Mouse (Mus musculus) midbrain, postnatal 0 days (tissue): ENCODE measurements around the gene Evc. TPM values are rescaled to one million over a fixed set of nuclear protein-coding genes. Genes with fewer than 3 reads are reported as not detected.
A peak's percentile ranks its signal among the peaks of the same experiment; 100 is the strongest.

Experiments
- ATAC-seq: fragments of 200-750 bp; cut with Nextera tagmentation; 2 replicates; pipeline ENCODE4 v1.8.0; 2017; ENCODE audit warnings: moderate number of reproducible peaks, mild to moderate bottlenecking, moderate TSS enrichment, moderate library complexity; ENCODE audit not compliant: low FRiP score
- DNase-seq: peaks from one replicate; pipeline ENCODE4 v3.0.0-alpha.2; 2015; ENCODE audit warnings: low spot score
- H3K27ac ChIP-seq: fragments of 300-500 bp; sonication (generic); 2 replicates; pipeline ENCODE4 v1.5.1; 2014; ENCODE audit warnings: low read depth, mild to moderate bottlenecking, low read length, mixed read lengths
- H3K27me3 ChIP-seq: fragments of 300-500 bp; sonication (generic); 2 replicates; pipeline ENCODE4 v1.6.1; 2014; ENCODE audit warnings: low read length, control low read depth, mixed read lengths; ENCODE audit not compliant: insufficient read depth
- H3K36me3 ChIP-seq: fragments of 300-500 bp; sonication (generic); 2 replicates; pipeline ENCODE4 v1.6.1; 2014; ENCODE audit warnings: low read length, control low read depth, mixed read lengths; ENCODE audit not compliant: insufficient read depth
- H3K4me1 ChIP-seq: fragments of 300-500 bp; sonication (generic); 2 replicates; pipeline ENCODE4 v1.6.1; 2014; ENCODE audit warnings: mild to moderate bottlenecking, control low read depth, antibody characterized with exemption, low read length, mixed read lengths; ENCODE audit not compliant: insufficient read depth
- H3K4me2 ChIP-seq: fragments of 300-500 bp; sonication (generic); 2 replicates; pipeline ENCODE4 v1.6.1; 2014; ENCODE audit warnings: low read depth, mild to moderate bottlenecking, low read length, mixed read lengths; ENCODE audit not compliant: poor library complexity, severe bottlenecking
- H3K4me3 ChIP-seq: fragments of 300-500 bp; sonication (generic); 2 replicates; pipeline ENCODE4 v1.5.1; 2014; ENCODE audit warnings: low read depth, mild to moderate bottlenecking, low read length, moderate library complexity
- H3K9ac ChIP-seq: fragments of 300-500 bp; sonication (generic); replicated peaks from 2 replicates; pipeline ENCODE4 v1.6.1; 2014; ENCODE audit warnings: mild to moderate bottlenecking, low read length, moderate library complexity, mixed read lengths; ENCODE audit not compliant: poor library complexity, severe bottlenecking
- H3K9me3 ChIP-seq: fragments of 300-500 bp; sonication (generic); 2 replicates; pipeline ENCODE4 v1.6.1; 2016; ENCODE audit warnings: low read length, control low read depth
- CTCF ChIP-seq: IDR thresholded peaks from 2 replicates; pipeline ENCODE4 v1.5.1; 2016; ENCODE audit warnings: antibody characterized with exemption, mild to moderate bottlenecking
- WGBS: fragments of 180-500 bp; shearing (Covaris S2); extraction: QIAGEN DNeasy Blood & Tissue Kit; methylation state at CpG from one replicate; pipeline ENCODE4 v1.1.7; 2014; 5-methylcytosine and 5-hydroxymethylcytosine counted together
- polyA plus RNA-seq: library from polyadenylated mRNA; unstranded; fragments of >200 nt; fragmentation: Nextera tagmentation; extraction: Ambion mirVana; gene quantifications from 2 replicates; pipeline ENCODE4 v1.2.1, GENCODE M21; 2015
- total RNA-seq: library from RNA; depleted of rRNA; stranded (reverse); fragments of >200 nt; gene quantifications from 2 replicates; pipeline ENCODE4 v1.2.3, GENCODE M21; 2014

Evc gene
- total and polyA plus RNA-seq, 2 experiments from 2014 or later = 2.8 to 8.3 TPM

DNA sequence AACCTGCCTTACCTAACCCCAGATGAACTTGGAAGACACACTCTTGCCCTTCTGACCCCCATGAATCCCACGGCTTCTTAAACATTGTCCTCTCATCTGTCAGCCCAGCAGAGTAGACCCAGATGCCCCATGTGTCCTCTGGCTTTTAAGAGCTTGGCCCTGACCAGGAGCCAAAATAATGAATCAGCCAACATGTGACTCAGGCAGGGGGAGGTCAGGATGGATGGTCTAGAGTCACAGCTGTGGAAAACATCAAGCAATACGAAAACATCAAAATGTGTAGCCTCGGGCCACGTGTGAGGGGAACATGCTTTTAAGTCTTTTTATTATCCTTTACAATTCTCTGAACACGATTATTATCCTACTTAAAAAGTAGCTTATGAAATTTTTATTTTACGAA lies 72.9 kb downstream of the Evc start:
- Histone ChIP-seq H3K4me1 (no peaks in the 10 kb centered on the region), H3K27me3 (no peaks in the 10 kb centered on the region), H3K4me3 (no peak overlapping the region), H3K27ac (no peak overlapping the region), H3K4me2 (no peak overlapping the region), H3K9me3 (no peaks in the 10 kb centered on the region), H3K9ac (no peak overlapping the region), H3K36me3 (peaks cover 32% of the 10 kb centered on the region)
- TF ChIP-seq CTCF = no peak
- WGBS = 60% methylated on average over 6 of the region's 6 CpGs
- ATAC-seq (no peak), DNase-seq (no peak)

DNA sequence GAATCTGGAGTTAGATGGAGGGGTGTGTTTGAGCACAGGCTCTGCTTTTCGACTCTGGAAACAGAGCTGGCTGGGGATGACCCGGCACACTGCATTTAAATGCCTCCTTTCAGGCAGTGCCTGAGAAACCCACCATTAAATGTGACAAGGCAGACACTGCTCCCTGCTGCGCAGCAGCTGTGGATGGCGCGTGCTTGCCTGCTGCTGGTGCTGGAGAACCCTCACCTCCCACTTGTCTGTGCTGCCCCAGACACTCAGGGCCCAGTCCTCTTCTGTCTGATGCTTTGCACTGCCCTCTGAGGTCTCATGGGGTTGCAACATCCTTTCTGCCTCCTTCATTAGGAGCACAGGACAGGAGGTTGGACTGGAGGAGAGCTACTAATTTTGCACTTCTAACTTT lies 75.0 kb downstream of the Evc start:
- peaks cover 15% of the 10 kb centered on the region for H3K36me3 ChIP-seq
- no peak for TF ChIP-seq CTCF
- H3K4me2 ChIP-seq = no peak overlapping the region
- H3K9ac ChIP-seq = no peak overlapping the region
- H3K4me1 ChIP-seq = no peaks in the 10 kb centered on the region
- H3K4me3 ChIP-seq = no peak overlapping the region
- no peaks in the 10 kb centered on the region for H3K27me3 ChIP-seq
- no peak overlapping the region for H3K27ac ChIP-seq
- DNase-seq (peak; percentile 46), ATAC-seq (peak; percentile 39; the same call in 1 of the 2 replicates)
- H3K9me3 ChIP-seq = no peaks in the 10 kb centered on the region
- WGBS = 35% methylated on average over 5 of the region's 5 CpGs

DNA sequence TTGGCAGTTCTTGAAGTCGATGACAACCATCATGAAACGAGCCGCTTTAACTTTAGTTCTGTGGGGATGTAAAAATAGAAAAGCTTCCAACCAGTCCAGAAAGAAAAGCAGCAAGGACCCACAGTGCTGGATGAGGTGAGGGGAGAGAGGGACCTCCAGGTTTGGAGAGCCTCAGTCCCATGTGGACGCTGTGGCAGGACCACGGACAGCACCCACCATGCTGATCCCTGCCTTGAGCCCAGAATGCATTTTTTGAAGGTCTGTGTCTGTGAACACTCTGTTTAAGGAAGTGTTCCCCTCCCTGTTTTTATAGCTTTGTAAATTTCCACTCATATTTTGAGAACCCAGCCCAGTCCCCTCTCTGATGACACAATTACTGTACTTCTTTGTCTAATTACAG lies 79.5 kb downstream of the Evc start:
- no peak overlapping the region for H3K27ac ChIP-seq

DNA sequence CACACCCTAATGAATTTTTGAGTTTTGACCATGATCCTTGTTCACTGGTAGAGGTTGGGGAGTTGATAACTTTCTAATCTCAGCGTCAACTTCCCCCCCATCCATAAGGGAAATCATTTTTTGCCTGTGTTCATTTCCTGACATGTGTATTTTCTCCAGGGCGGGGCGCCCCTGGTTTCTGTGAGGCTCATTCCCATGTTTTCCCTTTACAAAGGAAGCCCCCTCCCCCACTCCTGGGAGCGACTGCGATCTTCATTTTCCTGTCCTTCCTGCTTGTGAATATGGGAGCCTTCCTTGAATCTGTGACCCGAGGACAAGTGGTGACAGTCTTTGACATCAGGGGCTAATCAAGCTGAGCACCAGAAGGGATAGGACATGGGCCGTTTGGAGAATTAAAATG lies 79.9 kb downstream of the Evc start:
- ATAC-seq = no peak
- 70% methylated on average over 7 of the region's 7 CpGs for WGBS
- peaks cover 11% of the 10 kb centered on the region for H3K4me1 ChIP-seq
- H3K9me3 ChIP-seq = no peaks in the 10 kb centered on the region
- H3K9ac ChIP-seq = no peak overlapping the region
- DNase-seq = no peak
- H3K4me3 ChIP-seq = no peak overlapping the region
- H3K27me3 ChIP-seq = no peaks in the 10 kb centered on the region
- H3K4me2 ChIP-seq = no peak overlapping the region
- peaks cover 7% of the 10 kb centered on the region; the same call in 1 of the 2 replicates for H3K36me3 ChIP-seq
- TF ChIP-seq CTCF = no peak
- no peak overlapping the region for H3K27ac ChIP-seq

More for the DNA sequence above, 79.5 kb downstream of the Evc start:
- Histone ChIP-seq H3K27me3 (no peaks in the 10 kb centered on the region), H3K4me2 (no peak overlapping the region), H3K36me3 (peaks cover 6% of the 10 kb centered on the region; the same call in 1 of the 2 replicates), H3K9ac (no peak overlapping the region), H3K4me1 (peaks cover 10% of the 10 kb centered on the region), H3K4me3 (no peak overlapping the region), H3K9me3 (no peaks in the 10 kb centered on the region)
- 51% methylated on average over 5 of the region's 5 CpGs for WGBS
- DNase-seq (no peak), ATAC-seq (no peak)
- no peak for TF ChIP-seq CTCF

GRCm38 (mm10) chr5:37254523-37254922 lies 82.2 kb downstream of the Evc start:
- ATAC-seq (no peak), DNase-seq (peak; percentile 40)

GRCm38 (mm10) chr5:37252101-37252804 lies 84.4 kb downstream of the Evc start:
- H3K27me3 ChIP-seq = no peaks in the 10 kb centered on the region
- DNase-seq (no peak), ATAC-seq (no peak)
- no peak for TF ChIP-seq CTCF
- H3K9ac ChIP-seq = no peak overlapping the region
- H3K27ac ChIP-seq = no peak overlapping the region
- no peak overlapping the region for H3K4me2 ChIP-seq
- no peaks in the 10 kb centered on the region for H3K9me3 ChIP-seq
- peaks cover 30% of the 10 kb centered on the region for H3K4me1 ChIP-seq
- peaks cover 7% of the 10 kb centered on the region; the same call in 1 of the 2 replicates for H3K36me3 ChIP-seq
- WGBS = 80% methylated on average over 9 of the region's 9 CpGs
- no peak overlapping the region for H3K4me3 ChIP-seq

More at GRCm38 (mm10) chr5:37254523-37254922, 82.2 kb downstream of the Evc start:
- TF ChIP-seq CTCF = no peak
- Histone ChIP-seq H3K4me1 (peaks cover 13% of the 10 kb centered on the region), H3K4me3 (no peak overlapping the region), H3K9ac (no peak overlapping the region), H3K36me3 (peaks cover 7% of the 10 kb centered on the region; the same call in 1 of the 2 replicates), H3K9me3 (no peaks in the 10 kb centered on the region), H3K27me3 (no peaks in the 10 kb centered on the region), H3K4me2 (no peak overlapping the region), H3K27ac (no peak overlapping the region)
- WGBS = 90% methylated on average over 4 of the region's 4 CpGs
